Mouse (Mus musculus): ENCODE measurements around the gene Lrba.

- TF ChIP-seq POLR2A (IDR thresholded peaks at IDR 0.05; ENCODE audit: insufficient read length, low read depth) (no peak), MYOG (IDR thresholded peaks at IDR 0.05; ENCODE audit: control insufficient read depth in 1 of 3, insufficient read depth in 1 of 3, insufficient read length in 2 of 3, low read depth in 2 of 3) (no peak), POLR2AphosphoS2 (IDR thresholded peaks at IDR 0.05; ENCODE audit: insufficient read length, low read depth) (no peak), TCF12 (IDR thresholded peaks at IDR 0.05; ENCODE audit: insufficient read depth, poor library complexity, severe bottlenecking) (no peak), MAX (IDR thresholded peaks at IDR 0.05; ENCODE audit: low read depth) (no peak), SRF (IDR thresholded peaks at IDR 0.05; ENCODE audit: control insufficient read depth, insufficient read length, low read depth) (no peak), CEBPB (IDR thresholded peaks at IDR 0.05; ENCODE audit: insufficient read depth, poor library complexity, severe bottlenecking) (no peak), USF1 (IDR thresholded peaks at IDR 0.05; ENCODE audit: low read depth) (no peak), REST (IDR thresholded peaks at IDR 0.05; ENCODE audit: insufficient read depth, insufficient read length) (no peak)
Observed at GRCm38 (mm10) chr3:86548091-86549015, 323.9 kb downstream of the Lrba start, which contains the start of gene Mab21l2.
